Mouse (Mus musculus): ENCODE measurements around the gene Sash1.
"Not testable (repeated sequence)": the region's sequence is repeated elsewhere in the genome, so short reads cannot be mapped to it uniquely, and the experiment has no call there.

Sash1 gene

DNA sequence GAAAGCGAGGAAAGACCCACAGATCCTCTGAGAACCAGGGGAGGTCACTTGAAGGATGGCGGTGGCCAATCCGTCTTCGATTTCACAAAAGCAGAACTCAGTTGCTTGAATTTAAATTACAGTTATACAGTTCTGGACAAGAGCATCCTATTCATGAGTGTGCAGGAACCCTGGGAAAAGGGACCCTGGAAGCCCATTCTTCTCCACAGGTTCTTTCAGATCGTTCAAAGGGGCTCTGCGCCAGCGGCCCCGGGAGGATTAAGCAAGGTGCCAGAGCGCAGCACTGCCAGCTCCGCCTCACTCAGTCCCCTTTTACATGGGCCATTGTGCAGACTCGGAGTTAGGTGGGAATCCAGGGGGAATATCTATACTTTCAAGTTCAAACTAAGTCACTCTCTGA lies 136.3 kb downstream of the Sash1 start:
- DNase-seq: no peak

DNA sequence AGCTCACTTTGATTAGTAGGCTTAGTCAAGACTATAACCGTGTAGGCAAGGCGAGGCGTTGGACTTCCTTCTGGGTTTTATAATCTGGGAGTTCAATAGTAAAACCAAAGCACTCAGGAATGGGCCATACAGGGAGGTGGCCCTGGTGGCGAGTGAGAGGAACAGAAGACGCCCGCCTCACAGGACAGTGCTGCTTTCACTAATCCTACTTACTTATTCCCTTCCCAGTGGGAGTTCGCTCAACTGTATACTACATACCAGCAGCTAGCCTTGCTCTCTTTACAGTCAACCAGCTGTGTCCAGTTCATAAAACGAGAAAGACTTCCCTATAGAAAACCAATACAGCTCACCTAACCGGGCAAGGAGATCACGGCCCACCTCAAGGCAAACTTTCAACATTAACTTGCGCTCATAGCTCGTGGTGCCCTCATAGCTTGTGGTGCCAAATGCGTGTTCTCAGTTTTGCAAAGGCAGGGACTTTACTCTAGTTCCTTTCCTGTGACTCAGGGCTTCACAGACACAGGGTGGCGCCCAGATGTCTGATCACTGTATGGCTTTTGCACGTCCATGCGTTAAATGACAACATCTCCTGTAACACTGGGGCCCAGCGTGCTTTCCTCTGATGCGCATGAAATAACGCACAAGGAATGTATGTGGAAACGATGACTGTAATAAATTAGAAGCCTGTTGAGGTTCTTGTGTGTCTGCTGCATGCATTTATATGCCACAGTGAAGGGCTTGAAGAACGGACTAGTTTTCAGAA lies 138.2 kb downstream of the Sash1 start:
- DNase-seq: no peak

DNA sequence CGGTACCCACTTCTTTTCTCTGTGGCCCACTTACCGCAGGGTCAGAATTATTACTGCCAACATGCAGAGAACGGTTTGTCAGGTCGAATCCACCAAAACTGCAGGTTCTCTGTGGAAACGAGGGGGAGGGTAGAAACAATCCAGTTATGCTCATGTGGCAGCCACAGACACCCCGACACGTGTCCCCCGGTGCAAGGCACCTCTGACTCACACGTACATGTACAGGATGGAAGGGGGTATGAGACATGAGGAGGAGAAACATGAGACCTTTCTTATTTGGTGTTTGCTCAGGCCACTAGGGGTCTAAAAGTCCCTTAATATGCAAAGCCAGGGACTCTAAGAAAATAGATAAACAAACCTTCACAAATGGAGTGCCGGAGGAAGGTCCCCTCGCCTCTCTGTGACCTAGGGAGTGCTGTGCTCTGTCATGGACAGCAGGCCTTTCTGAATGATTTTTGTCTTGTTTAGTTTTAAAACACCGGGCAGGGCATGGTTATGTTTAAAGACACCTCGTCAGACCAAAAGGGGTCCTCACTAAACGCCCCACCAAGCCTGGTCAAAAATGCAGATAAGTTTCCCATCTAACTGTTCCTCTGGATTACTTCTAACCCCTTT lies 139.7 kb downstream of the Sash1 start:
- no peak for DNase-seq

DNA sequence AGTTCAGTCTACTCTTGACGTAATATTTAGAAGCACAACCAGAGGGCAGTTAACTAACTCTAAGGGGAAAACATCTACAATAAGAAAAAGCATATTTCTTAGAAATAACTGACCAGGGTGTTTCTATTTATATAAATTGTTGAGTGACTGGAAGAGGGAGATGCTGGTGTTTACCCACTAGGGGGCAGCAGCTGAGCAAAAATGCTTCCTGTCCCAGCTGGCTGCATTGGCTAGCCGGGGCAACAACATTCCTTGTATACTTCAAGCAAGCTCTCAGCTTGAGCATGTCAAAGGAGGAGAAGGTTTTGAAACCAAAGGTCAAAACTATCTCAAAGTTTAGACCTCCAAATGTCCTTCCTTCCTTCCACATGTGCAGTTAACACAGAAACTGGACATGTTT lies 143.0 kb downstream of the Sash1 start:
- peak; percentile 47 for DNase-seq

DNA sequence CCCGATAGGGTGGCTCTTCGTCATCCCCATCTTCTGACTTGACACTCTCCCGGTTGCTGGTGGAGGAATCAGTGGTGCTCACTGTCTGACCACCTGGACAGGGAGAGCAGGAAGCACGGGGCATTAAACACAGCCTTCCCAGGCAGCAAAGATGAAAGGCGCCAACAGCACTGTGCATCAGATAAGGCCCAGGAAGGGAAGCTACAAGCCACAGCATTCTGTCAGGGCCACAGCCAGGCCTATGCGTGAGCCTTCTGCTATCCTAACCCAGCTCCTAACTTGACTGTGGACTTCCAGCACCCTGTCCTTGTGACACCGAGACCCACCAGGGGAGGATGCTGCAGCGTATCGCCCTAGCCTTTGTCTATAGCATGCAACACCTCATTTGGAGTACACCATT lies 144.4 kb downstream of the Sash1 start:
- no peak for DNase-seq

DNA sequence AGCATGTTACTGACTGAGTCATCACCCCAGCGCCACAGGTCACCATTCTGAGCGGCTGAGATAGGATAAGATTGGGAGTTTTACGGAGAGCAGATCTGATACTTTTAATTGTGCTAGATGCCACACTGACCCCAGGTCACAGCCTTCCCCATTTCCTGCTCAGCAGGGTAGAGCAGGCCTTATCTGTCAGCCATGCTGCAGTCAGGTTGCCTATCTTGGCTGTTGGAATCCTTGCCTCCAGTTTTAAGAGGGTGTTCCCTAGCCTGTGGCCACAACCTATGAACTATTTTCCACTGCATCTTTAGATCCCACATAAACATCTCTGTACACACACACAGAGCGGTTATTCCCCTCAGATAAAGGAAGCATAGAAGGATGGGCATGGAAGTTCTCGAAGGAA lies 145.1 kb downstream of the Sash1 start:
- no peak for DNase-seq

DNA sequence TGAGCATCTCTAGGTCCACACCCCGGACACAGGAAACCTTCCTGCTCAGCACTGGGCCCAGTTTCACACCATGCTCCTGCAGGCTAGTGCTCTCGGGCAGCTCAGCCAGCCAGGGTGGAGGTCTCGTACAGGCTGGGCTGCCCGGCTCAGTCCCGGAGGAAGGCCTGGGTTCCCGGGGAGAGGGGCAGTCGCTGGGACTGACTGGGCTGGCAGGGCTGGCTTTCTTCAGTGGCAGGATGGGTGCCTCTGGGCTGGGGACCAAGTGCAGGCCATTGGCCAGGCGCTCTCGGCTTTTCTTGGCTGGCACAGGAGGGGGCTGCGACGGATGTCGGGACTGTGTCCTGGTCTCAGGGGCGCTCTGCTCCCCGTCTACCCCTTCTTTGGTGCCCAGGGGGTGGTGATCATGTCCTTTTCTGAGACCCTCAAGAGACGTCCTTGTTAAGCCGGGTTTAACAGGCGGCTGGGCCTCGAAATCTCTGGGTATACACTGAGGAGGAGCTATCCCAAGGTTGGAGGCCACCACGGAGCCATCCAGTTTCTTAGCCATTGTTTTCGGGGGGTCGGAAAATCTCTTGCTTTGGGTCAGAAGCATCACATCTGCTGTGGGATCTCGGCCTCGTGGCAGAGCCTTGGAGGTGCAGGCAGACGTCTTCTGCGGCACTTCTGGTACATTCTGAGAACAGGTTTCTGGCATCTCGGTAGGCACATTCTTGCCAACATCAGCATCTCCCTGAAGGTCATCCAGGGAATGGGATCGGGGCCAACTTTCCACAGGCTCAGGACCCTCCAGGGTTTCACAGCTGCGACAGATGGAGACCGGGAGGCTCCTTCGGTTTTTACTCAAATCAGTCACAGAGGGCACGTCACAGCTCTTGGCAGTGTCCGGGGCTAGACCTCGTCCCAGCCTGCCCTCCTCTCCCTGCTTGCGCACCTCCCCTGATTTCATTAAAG lies 156.2 kb downstream of the Sash1 start:
- DNase-seq: no peak

DNA sequence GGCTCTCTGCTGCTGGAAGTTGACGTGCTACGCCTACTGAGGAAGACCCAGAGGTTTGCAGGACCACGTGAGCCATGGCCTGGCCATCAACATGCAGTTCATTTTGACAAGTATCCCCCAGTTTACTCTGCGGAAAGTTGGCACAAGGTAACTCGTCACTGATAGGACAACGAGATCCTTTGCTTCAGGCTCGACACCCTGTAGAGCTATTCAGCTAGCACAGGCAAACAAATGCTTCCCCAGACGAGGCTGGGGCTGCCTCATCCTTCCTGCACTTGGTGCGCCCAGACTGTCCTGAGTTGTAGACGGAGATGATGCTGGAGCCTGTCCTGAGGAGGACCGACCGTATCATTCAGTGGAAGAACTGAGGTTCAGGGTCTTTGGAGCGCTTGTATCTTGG lies 166.5 kb downstream of the Sash1 start:
- no peak for DNase-seq

DNA sequence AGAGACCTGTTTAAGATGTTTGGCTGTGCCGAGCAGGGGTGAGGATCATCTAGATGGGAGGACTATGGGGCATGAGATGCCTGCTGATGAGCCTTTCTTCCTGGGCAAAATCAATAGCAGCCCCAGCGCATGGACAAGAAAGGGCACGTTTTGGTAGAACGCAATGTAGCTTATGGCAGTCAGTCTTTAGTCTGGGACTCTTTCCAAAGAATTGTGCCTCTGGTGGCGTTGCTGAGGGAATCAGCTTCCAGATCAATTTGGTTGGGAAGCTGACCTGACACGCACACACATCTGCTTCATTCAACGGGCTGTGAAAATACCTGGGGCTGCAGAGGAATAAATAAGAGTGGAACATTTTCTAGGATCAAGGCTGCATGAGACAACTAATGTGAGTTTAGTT lies 167.0 kb downstream of the Sash1 start:
- DNase-seq: no peak

DNA sequence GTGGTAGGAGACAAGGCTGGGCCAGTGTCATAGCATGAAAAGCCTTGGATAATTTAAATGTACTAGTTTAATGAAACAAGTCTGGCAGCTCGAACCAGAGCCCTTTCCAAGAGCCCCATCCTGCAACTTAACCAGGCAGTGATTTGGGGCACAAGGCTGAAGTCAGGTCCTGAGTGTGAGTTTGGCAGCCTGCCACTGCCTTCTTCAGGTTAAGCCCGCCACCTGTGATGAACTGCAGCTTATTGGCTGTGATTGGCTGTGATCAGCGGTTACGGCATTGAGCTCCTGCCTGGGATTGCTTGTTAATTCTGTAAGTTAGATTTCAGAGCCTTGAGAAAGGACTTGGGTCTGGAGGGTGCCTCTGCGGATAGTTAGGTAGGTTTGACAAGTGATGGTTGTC lies 168.7 kb downstream of the Sash1 start:
- DNase-seq: no peak

DNA sequence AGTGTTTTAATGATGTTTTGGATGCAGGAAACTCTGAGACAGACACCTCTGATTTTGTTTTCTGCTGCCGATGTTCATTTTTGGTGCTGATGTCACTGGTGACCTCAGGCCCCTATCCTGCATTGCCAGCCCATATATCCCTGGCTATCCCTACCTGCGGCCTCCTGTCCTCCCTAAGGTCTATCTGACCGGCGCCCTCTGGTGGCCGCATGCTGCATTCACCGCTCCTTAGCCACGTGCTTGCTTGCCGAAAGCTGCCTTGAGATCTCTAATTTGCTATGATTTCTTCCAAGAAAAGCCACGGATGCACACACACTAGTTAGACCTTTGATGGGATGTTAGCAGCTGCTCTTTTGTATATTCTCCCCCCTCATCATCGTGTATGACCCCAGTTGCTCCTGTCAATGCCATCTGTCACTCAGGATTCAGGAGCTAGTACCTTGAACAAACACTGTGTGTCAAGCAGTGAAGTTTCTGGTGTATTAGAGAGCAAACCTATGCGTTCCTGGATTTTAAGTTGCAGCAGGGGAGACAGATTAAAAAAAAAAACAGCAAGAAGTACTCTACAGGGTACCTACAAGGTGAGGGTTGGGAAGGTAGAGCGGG lies 170.1 kb downstream of the Sash1 start:
- DNase-seq: peak; percentile 77

DNA sequence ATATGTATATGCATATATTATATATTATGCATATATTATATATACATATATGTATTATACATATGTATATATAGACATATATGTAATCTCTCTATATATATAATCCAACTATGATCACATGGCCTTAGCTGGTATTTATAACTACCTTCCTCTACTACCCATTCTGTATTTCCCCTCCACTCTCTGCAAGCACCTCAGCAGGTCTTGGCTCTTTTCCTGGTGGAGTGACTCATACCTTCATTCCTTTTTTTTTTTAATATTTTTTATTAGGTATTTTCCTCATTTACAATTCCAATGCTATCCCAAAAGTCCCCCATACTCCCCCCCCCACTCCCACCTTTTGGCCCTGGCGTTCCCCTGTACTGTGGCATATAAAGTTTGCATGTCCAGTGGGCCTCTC lies 189.2 kb downstream of the Sash1 start:
- DNase-seq: not testable (repeated sequence)

DNA sequence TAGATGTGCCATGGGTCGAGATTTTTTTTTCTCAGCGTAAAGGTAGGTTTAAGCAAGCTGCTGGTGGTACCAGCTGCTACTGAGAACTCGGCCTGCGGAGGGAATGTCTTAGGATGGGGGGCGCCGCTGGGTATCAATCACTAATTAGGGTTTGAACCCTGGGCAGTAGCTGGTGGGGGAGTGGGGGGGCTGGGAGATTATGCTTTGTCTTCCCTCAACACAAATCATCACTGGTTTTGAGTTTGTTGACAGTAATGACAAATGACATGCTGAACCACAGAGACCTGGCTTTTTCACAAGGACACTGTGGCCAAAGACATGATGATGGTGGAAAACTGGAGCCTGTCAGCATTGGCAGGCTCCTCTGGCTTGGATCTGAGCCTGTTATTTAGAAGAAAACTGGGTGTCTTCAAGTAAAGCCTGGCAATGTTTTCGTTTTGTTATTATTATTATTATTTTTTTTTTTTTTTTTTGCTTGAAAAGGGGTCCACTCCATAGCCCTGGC lies 191.8 kb downstream of the Sash1 start:
- no peak for DNase-seq

DNA sequence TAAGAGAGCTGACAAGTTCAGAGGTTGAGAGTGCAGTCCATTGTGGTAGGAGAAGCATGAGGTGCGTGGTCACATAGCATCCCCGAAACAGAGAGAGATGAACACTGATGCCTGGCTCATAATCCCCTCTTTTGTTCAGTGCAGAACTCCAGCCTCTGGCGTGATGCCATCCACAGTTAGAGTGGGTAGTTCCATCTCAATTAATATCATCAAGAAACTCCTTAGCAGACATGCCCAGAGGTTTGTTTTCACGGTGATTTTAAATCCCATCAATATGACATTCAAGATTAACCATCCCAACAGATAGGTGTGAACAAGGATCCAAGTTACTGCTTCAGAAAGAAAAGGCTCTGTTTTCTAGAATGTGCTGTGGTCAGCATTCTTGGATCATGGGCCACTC lies 192.3 kb downstream of the Sash1 start:
- DNase-seq: no peak

DNA sequence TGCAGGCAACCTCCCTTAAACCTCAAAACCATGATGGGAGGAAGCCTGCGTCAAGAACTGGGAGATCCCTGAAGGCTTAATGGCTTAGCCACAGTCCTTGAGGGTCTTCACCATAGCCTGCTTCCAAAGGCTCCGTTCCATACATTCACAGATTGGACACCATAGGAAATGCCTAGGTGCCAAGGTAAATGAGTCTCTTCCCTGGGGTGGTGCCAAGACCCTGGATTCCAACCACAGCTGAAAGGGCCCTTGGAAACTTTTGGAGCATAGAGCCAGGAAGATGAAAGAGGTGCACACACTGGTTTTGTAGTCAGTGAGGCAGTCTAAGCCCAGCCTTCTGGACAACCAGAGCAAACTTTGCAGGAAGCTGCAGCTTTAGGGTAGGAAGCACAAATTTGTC lies 193.3 kb downstream of the Sash1 start:
- no peak for DNase-seq

DNA sequence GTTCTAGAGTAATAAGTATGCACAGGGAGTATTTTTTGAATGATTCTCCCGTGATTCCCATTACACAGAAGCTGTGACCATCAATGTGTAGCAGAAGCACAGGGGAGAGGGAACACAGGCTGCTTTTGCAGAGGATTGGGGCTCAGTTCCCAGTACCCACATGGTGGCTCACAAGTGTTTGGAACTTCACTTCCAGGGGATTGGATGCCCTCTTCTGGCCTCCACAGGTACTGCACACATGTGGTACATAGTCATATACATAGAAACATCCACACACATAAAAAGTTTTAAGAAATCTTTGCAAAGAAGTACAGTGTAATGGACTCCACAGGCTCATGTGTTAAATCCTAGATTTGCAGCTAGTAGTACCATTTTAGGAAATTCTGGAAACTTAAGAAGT lies 199.7 kb downstream of the Sash1 start:
- no peak for DNase-seq

DNA sequence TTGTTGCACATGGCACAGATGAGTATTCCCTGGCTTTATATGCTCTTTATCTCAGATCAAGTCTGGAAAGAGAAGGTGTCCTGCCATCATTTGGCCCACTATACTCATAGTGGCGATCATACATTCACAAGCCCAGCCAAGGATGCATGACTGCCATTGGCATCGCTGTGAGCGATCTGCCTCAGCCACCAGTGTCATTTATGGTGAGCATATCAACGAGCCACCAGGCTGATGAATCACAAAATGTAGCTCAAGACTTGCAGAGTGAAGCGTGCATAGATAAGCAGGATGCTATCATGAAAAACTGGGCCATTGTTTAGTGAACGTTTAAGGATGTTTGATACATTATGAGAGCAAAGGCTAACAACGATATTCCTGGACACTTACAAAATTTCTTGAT lies 200.6 kb downstream of the Sash1 start:
- DNase-seq: no peak

DNA sequence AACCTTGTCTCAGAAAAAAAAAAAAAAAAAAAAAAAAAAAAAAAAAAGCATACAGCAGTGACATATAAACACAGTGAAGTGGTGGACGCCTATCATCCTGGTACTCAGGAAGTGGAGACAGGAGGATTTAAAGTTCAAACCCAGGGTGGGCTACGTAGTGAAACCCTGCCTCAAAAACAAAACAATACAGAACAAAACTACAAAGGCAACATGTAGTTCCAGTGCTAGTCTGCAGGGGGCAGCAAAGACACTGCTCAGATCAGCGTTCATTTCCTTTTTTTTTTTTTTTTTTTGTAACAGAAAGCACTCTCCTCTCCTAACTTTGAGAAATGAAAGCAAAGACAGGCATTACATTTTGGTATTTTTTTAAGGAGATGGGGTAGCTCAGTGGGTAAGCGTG lies 203.0 kb downstream of the Sash1 start:
- DNase-seq: peak; percentile 20

DNA sequence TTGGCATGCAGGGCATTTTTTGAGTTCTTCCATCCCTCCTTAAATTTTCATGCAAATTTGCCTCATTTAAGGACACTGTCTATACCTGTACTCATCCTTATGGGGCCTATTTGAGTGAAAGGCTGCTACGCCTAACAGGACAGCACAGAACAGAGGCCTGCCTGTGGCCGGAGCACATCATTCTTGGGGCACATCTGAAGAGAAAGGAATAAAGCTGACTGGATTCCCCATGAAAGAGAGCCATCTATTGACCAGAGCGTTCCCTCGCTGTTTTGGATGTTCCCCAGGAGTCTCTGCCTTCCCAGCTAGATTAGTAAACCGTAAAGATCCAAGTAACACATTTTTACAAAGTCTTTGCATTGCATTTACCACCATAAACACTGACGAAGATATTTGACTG lies 203.5 kb downstream of the Sash1 start:
- DNase-seq: peak; percentile 4

DNA sequence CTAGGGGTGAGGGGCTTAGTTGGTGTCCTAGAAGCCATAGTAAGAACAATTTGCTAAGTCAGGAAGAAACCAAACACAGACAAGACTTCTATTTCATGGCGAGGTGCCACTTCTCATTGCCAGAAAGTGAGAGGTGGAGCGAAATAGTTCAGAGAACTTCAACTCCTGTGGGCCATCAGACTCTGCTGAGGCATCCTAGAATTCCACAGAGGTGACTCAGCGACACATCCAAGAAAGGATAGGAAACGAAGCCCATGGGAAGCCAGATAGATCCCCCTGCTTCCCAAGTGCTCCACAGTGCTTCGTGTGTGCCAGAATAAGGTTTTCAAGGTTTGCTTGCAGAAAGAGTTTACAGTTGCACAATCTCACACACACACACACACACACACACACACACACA lies 209.1 kb downstream of the Sash1 start:
- no peak for DNase-seq
